Mouse (Mus musculus): ENCODE data around the gene Ampd3. TPM values are rescaled to one million over a fixed set of nuclear protein-coding genes. Genes with fewer than 3 reads are reported as not detected.

Gene Ampd3
- polyA plus RNA-seq, 1 experiment, result 2.6 TPM

GRCm38 (mm10) chr7:110855604-110856003 lies 87.6 kb downstream of the Ampd3 start:
- TF ChIP-seq TAL1 (IDR thresholded peaks at IDR 0.05; ENCODE audit: low read length), result no peak
- TF ChIP-seq GATA1 (IDR thresholded peaks at IDR 0.05; ENCODE audit: low read length), result no peak
- H3K4me1 ChIP-seq (ENCODE audit: control insufficient read depth), result peaks cover 14% of the 10 kb centered on the region
- H3K4me3 ChIP-seq (replicated peaks), result no peak overlapping the region
- H3K9me3 ChIP-seq (ENCODE audit: control insufficient read depth, low read length), result no peaks in the 10 kb centered on the region
- H3K36me3 ChIP-seq (ENCODE audit: control insufficient read depth), result no peaks in the 10 kb centered on the region
- H3K27me3 ChIP-seq (ENCODE audit: control insufficient read depth), result no peaks in the 10 kb centered on the region

GRCm38 (mm10) chr7:110860129-110860528 lies 92.1 kb downstream of the Ampd3 start:
- H3K9me3 ChIP-seq (ENCODE audit: control insufficient read depth, low read length), result no peaks in the 10 kb centered on the region
- H3K4me3 ChIP-seq (replicated peaks), result no peak overlapping the region
- peaks cover 3% of the 10 kb centered on the region; the same call in 1 of the 2 replicates for H3K27me3 ChIP-seq (ENCODE audit: control insufficient read depth)
- peaks cover 26% of the 10 kb centered on the region for H3K4me1 ChIP-seq (ENCODE audit: control insufficient read depth)
- TF ChIP-seq TAL1 (IDR thresholded peaks at IDR 0.05; ENCODE audit: low read length), result no peak
- TF ChIP-seq GATA1 (IDR thresholded peaks at IDR 0.05; ENCODE audit: low read length), result no peak
- no peaks in the 10 kb centered on the region for H3K36me3 ChIP-seq (ENCODE audit: control insufficient read depth)

Other genes with a start within 250 kb of the Ampd3 start
- 0.05 TPM in 1 of 2 replicates, not detected in the other for gene Sbf2, start 153.3 kb upstream of the Ampd3 start, polyA plus RNA-seq (2012)
- gene Adm, start 140.5 kb upstream of the Ampd3 start, polyA plus RNA-seq (2012), result not detected in 2 replicates
- gene Rnf141, start 76.3 kb downstream of the Ampd3 start, polyA plus RNA-seq (2012), result 0.21 and 0.26 TPM in 2 replicates
- gene Lyve1, start 95.0 kb downstream of the Ampd3 start, polyA plus RNA-seq (2012), result 0.01 TPM in 1 of 2 replicates, not detected in the other
- gene Mrvi1, start 214.3 kb downstream of the Ampd3 start, polyA plus RNA-seq (2012), result 0.02 and 0.12 TPM in 2 replicates

Data from erythroblast, embryonic 14.5 days (primary cell).